Mouse (Mus musculus) liver, embryonic 12.5 days (tissue): ENCODE data around the gene Mecom. TPM values are rescaled to one million over a fixed set of nuclear protein-coding genes. Genes with fewer than 3 reads are reported as not detected.
"Not testable (repeated sequence)": the region's sequence is repeated elsewhere in the genome, so short reads cannot be mapped to it uniquely, and the experiment has no call there.

Source experiments
- ATAC-seq: fragments of 200-750 bp; cut with Nextera tagmentation; 2 replicates; pipeline ENCODE4 v1.8.0; 2017; ENCODE audit warnings: moderate number of reproducible peaks, mild to moderate bottlenecking, moderate library complexity
- H3K27ac ChIP-seq: fragments of 300-500 bp; sonication (generic); 2 replicates; pipeline ENCODE4 v1.5.1; 2016; ENCODE audit warnings: mild to moderate bottlenecking
- H3K27me3 ChIP-seq: fragments of 300-500 bp; sonication (generic); replicated peaks from 2 replicates; pipeline ENCODE4 v1.6.1; 2016; ENCODE audit warnings: mild to moderate bottlenecking, moderate library complexity
- H3K36me3 ChIP-seq: fragments of 300-500 bp; sonication (generic); 2 replicates; pipeline ENCODE4 v1.6.1; 2016; ENCODE audit warnings: mild to moderate bottlenecking, moderate library complexity
- H3K4me1 ChIP-seq: fragments of 300-500 bp; sonication (generic); 2 replicates; pipeline ENCODE4 v1.6.1; 2016
- H3K4me2 ChIP-seq: fragments of 300-500 bp; sonication (generic); 2 replicates; pipeline ENCODE4 v1.6.1; 2016; ENCODE audit warnings: mild to moderate bottlenecking, moderate library complexity
- H3K4me3 ChIP-seq: fragments of 300-500 bp; sonication (generic); 2 replicates; pipeline ENCODE4 v1.5.1; 2016; ENCODE audit warnings: mild to moderate bottlenecking, moderate library complexity
- H3K9ac ChIP-seq: fragments of 300-500 bp; sonication (generic); 2 replicates; pipeline ENCODE4 v1.6.1; 2016; ENCODE audit warnings: mild to moderate bottlenecking, moderate library complexity
- H3K9me3 ChIP-seq: fragments of 300-500 bp; sonication (generic); replicated peaks from 2 replicates; pipeline ENCODE4 v1.6.1; 2016; ENCODE audit warnings: mild to moderate bottlenecking, moderate library complexity
- WGBS: fragments of 180-500 bp; shearing (Covaris S2); methylation state at CpG from one replicate; pipeline ENCODE4 v1.1.7; 2016; ENCODE audit not compliant: insufficient replicate concordance; 5-methylcytosine and 5-hydroxymethylcytosine counted together
- polyA plus RNA-seq: library from polyadenylated mRNA; unstranded; fragments of >200 nt; fragmentation: Nextera tagmentation; extraction: Ambion mirVana; gene quantifications from 2 replicates; pipeline ENCODE4 v1.2.1, GENCODE M21; 2016

The Mecom gene
- polyA plus RNA-seq, 1 experiment from 2014 or later = 1.8 TPM

GRCm38 (mm10) chr3:30225200-30225599, 322.6 kb downstream of the Mecom start:
- H3K9ac ChIP-seq, H3K27ac ChIP-seq, H3K4me1 ChIP-seq, H3K4me2 ChIP-seq, ATAC-seq, H3K36me3 ChIP-seq, H3K27me3 ChIP-seq, H3K9me3 ChIP-seq, H3K4me3 ChIP-seq: not testable (repeated sequence)
- 66% methylated on average over 6 of the region's 6 CpGs for WGBS

- no peak for ATAC-seq
- Histone ChIP-seq H3K27me3 (peaks cover 7% of the 10 kb centered on the region), H3K4me2 (no peak overlapping the region), H3K36me3 (no peaks in the 10 kb centered on the region), H3K9me3 (no peaks in the 10 kb centered on the region), H3K9ac (no peak overlapping the region), H3K4me1 (no peaks in the 10 kb centered on the region), H3K4me3 (no peak overlapping the region), H3K27ac (no peak overlapping the region)
- 68% methylated on average over 19 of the region's 19 CpGs for WGBS
Observed at GRCm38 (mm10) chr3:30220701-30221412, 327.0 kb downstream of the Mecom start.

GRCm38 (mm10) chr3:30219891-30220290, 327.9 kb downstream of the Mecom start:
- H3K9ac ChIP-seq = no peak overlapping the region
- WGBS = 54% methylated on average over 8 of the region's 8 CpGs
- H3K27me3 ChIP-seq = peaks cover 7% of the 10 kb centered on the region
- H3K4me2 ChIP-seq = 0 out of 2 replicates have a peak overlapping the region, but pooled peaks have one; percentile 22
- H3K36me3 ChIP-seq = no peaks in the 10 kb centered on the region
- no peak for ATAC-seq
- no peak overlapping the region for H3K27ac ChIP-seq
- no peaks in the 10 kb centered on the region for H3K4me1 ChIP-seq
- H3K9me3 ChIP-seq = no peaks in the 10 kb centered on the region
- H3K4me3 ChIP-seq = no peak overlapping the region

GRCm38 (mm10) chr3:30219190-30219884, 328.5 kb downstream of the Mecom start:
- H3K4me2 ChIP-seq = peak overlapping the region; percentile 22; the same call in 1 of the 2 replicates
- no peak for ATAC-seq
- H3K9ac ChIP-seq = no peak overlapping the region
- no peak overlapping the region for H3K27ac ChIP-seq
- no peaks in the 10 kb centered on the region for H3K36me3 ChIP-seq
- WGBS = 26% methylated on average over 21 of the region's 21 CpGs
- no peaks in the 10 kb centered on the region for H3K9me3 ChIP-seq
- H3K4me3 ChIP-seq = no peak overlapping the region
- no peaks in the 10 kb centered on the region for H3K4me1 ChIP-seq
- peaks cover 7% of the 10 kb centered on the region for H3K27me3 ChIP-seq

GRCm38 (mm10) chr3:30214607-30215006, 333.2 kb downstream of the Mecom start:
- H3K4me3 ChIP-seq = no peak overlapping the region
- no peak overlapping the region for H3K9ac ChIP-seq
- 51% methylated on average over 4 of the region's 4 CpGs for WGBS
- H3K36me3 ChIP-seq = no peaks in the 10 kb centered on the region
- H3K27me3 ChIP-seq = peaks cover 7% of the 10 kb centered on the region
- H3K27ac ChIP-seq = no peak overlapping the region
- no peaks in the 10 kb centered on the region for H3K4me1 ChIP-seq
- ATAC-seq = no peak
- H3K4me2 ChIP-seq = no peak overlapping the region
- no peaks in the 10 kb centered on the region for H3K9me3 ChIP-seq

GRCm38 (mm10) chr3:30213540-30214170, 334.2 kb downstream of the Mecom start:
- WGBS = 31% methylated on average over 7 of the region's 7 CpGs
- no peak for ATAC-seq
- Histone ChIP-seq H3K9ac (no peak overlapping the region), H3K36me3 (no peaks in the 10 kb centered on the region), H3K9me3 (no peaks in the 10 kb centered on the region), H3K4me2 (no peak overlapping the region), H3K27me3 (no peaks in the 10 kb centered on the region), H3K4me1 (no peaks in the 10 kb centered on the region), H3K4me3 (no peak overlapping the region), H3K27ac (no peak overlapping the region)

- H3K27me3 ChIP-seq = no peaks in the 10 kb centered on the region
- H3K27ac ChIP-seq = no peak overlapping the region
- H3K4me3 ChIP-seq = no peak overlapping the region
- ATAC-seq = no peak
- H3K4me1 ChIP-seq = no peaks in the 10 kb centered on the region
- WGBS = 58% methylated on average over 3 of the region's 3 CpGs
- no peak overlapping the region for H3K9ac ChIP-seq
- H3K9me3 ChIP-seq = no peaks in the 10 kb centered on the region
- no peak overlapping the region for H3K4me2 ChIP-seq
- H3K36me3 ChIP-seq = no peaks in the 10 kb centered on the region
Observed at GRCm38 (mm10) chr3:30212802-30213201, 335.0 kb downstream of the Mecom start.

- no peaks in the 10 kb centered on the region for H3K4me1 ChIP-seq
- no peaks in the 10 kb centered on the region for H3K27me3 ChIP-seq
- H3K4me3 ChIP-seq = no peak overlapping the region
- H3K9ac ChIP-seq = no peak overlapping the region
- H3K9me3 ChIP-seq = no peaks in the 10 kb centered on the region
- H3K27ac ChIP-seq = no peak overlapping the region
- no peak for ATAC-seq
- H3K36me3 ChIP-seq = no peaks in the 10 kb centered on the region
- no peak overlapping the region for H3K4me2 ChIP-seq
Observed at GRCm38 (mm10) chr3:30209131-30209530, 338.7 kb downstream of the Mecom start.

- Histone ChIP-seq H3K4me1 (no peaks in the 10 kb centered on the region), H3K9ac (no peak overlapping the region), H3K9me3 (no peaks in the 10 kb centered on the region), H3K27ac (no peak overlapping the region), H3K27me3 (no peaks in the 10 kb centered on the region), H3K4me3 (no peak overlapping the region), H3K36me3 (no peaks in the 10 kb centered on the region), H3K4me2 (no peak overlapping the region)
- 55% methylated on average over 8 of the region's 8 CpGs for WGBS
- ATAC-seq = no peak
Observed at GRCm38 (mm10) chr3:30207886-30208285, 339.9 kb downstream of the Mecom start.

GRCm38 (mm10) chr3:30207431-30207830, 340.4 kb downstream of the Mecom start:
- Histone ChIP-seq H3K27ac (no peak overlapping the region), H3K4me2 (no peak overlapping the region), H3K9ac (no peak overlapping the region), H3K27me3 (no peaks in the 10 kb centered on the region), H3K4me3 (no peak overlapping the region), H3K36me3 (no peaks in the 10 kb centered on the region), H3K4me1 (no peaks in the 10 kb centered on the region), H3K9me3 (no peaks in the 10 kb centered on the region)
- ATAC-seq = no peak
- 55% methylated on average over 5 of the region's 5 CpGs for WGBS

- Histone ChIP-seq H3K27ac (no peak overlapping the region), H3K4me2 (no peak overlapping the region), H3K4me3 (no peak overlapping the region), H3K9me3 (no peaks in the 10 kb centered on the region), H3K27me3 (no peaks in the 10 kb centered on the region), H3K36me3 (no peaks in the 10 kb centered on the region), H3K9ac (no peak overlapping the region), H3K4me1 (no peaks in the 10 kb centered on the region)
- no peak for ATAC-seq
- WGBS = 62% methylated on average over 8 of the region's 8 CpGs
Observed at GRCm38 (mm10) chr3:30206123-30206522, 341.7 kb downstream of the Mecom start.

GRCm38 (mm10) chr3:30203764-30204163, 344.0 kb downstream of the Mecom start:
- WGBS = 40% methylated on average over 2 of the region's 2 CpGs
- ATAC-seq = no peak
- Histone ChIP-seq H3K9ac (no peak overlapping the region), H3K27ac (no peak overlapping the region), H3K9me3 (no peaks in the 10 kb centered on the region), H3K4me1 (no peaks in the 10 kb centered on the region), H3K4me2 (no peak overlapping the region), H3K27me3 (no peaks in the 10 kb centered on the region), H3K36me3 (no peaks in the 10 kb centered on the region), H3K4me3 (no peak overlapping the region)
